In the genomic region with DNA sequence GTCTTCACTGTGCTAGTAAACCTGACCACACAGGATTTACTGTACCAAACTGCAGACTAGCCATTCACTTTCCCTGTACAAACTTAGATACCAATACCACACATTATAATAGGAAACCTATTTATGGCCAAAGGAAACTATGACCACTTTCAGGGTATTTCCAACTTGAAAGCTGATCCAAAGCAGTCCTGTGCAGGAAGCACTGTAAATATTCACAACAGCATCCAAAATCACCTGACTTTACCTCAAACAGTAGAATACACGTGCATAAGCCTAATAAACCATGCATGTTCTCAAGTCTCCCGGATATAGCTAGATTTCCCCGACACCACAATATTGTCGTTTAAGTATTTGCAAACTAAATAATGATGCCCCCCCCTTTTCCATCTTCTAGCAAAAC, we compare ENCODE assay signal across 9 mouse cellular contexts. TPM values are rescaled to one million over a fixed set of nuclear protein-coding genes. Genes with fewer than 3 reads are reported as not detected.
DNase-seq lines count a peak whose midpoint lies in the region; ATAC-seq and TF ChIP-seq lines count a peak whose summit lies in the region.
"Had no signal": no experiment of that assay in that cellular context is flagged by ENCODE, and none has a peak within 500 bp of the region (broad histone marks: within the 10 kb centered on the region; RNA-seq: fewer than 3 reads in every experiment).

No protein-coding gene starts in this region.

- peaks cover 38% of the 10 kb centered on the region for H3K36me3 ChIP-seq in heart, embryonic 10.5 days
- peaks cover 47% of the 10 kb centered on the region for H3K36me3 ChIP-seq in E14TG2a.4 (ENCODE audit: insufficient read depth, low read length)
- peaks cover 24% of the 10 kb centered on the region for H3K36me3 ChIP-seq in heart, embryonic 16.5 days (ENCODE audit: control insufficient read depth, insufficient read depth)
- peaks cover 21% of the 10 kb centered on the region; the same call in 1 of the 2 replicates for H3K36me3 ChIP-seq in macrophage (ENCODE audit: inconsistent target)

- H3K27ac ChIP-seq in heart, embryonic 10.5 days: peak overlapping the region; percentile 92
- H3K27ac ChIP-seq in heart, embryonic 16.5 days (ENCODE audit: low read length): peak overlapping the region; percentile 75
- H3K27ac ChIP-seq in macrophage: peak overlapping the region; percentile 68; the same call in 1 of the 2 replicates

- peak overlapping the region; percentile 89 for H3K4me3 ChIP-seq in heart, embryonic 10.5 days
- peak overlapping the region; percentile 97 for H3K4me3 ChIP-seq in E14TG2a.4 (replicated peaks; ENCODE audit: low read length)
- peak overlapping the region; percentile 94 for H3K4me3 ChIP-seq in heart, embryonic 16.5 days (ENCODE audit: low read length)
- peak overlapping the region; percentile 87 for H3K4me3 ChIP-seq in macrophage (ENCODE audit: inconsistent target)

- no peak for DNase-seq in heart, embryonic 10.5 days (ENCODE audit: low spot score)
- no peak for DNase-seq in heart, postnatal 36 days
- DNase-seq in thymus, adult 18-20 months: no peak
- DNase-seq in layer of hippocampus, adult 8-10 months (ENCODE audit: low spot score in 2 of 2): no peak
- DNase-seq in adrenal gland, postnatal 14 days: no peak
- DNase-seq: gastrocnemius, postnatal 14 days had no signal

- no peaks in the 10 kb centered on the region for H3K9me3 ChIP-seq in heart, embryonic 10.5 days
- H3K9me3 ChIP-seq in E14TG2a.4 (ENCODE audit: low read length): no peaks in the 10 kb centered on the region
- H3K9me3 ChIP-seq in heart, embryonic 16.5 days (replicated peaks; ENCODE audit: control insufficient read depth, low read length): no peaks in the 10 kb centered on the region

- H3K9ac ChIP-seq in heart, embryonic 16.5 days (ENCODE audit: low read length): peak overlapping the region; percentile 95

- H3K79me2 ChIP-seq in macrophage (ENCODE audit: inconsistent target): peaks cover 21% of the 10 kb centered on the region

- peak overlapping the region; percentile 84 for H3K4me2 ChIP-seq in heart, embryonic 16.5 days (ENCODE audit: low read depth, low read length)

- H3K4me1 ChIP-seq in heart, embryonic 10.5 days: peaks cover 9% of the 10 kb centered on the region; the same call in 1 of the 2 replicates
- peaks cover 30% of the 10 kb centered on the region for H3K4me1 ChIP-seq in E14TG2a.4 (replicated peaks; ENCODE audit: low read depth, low read length)
- peaks cover 20% of the 10 kb centered on the region for H3K4me1 ChIP-seq in heart, embryonic 16.5 days (ENCODE audit: control insufficient read depth, insufficient read depth, low read length)

- WGBS in heart, embryonic 10.5 days: 2% methylated on average over 4 of the region's 4 CpGs
- WGBS in heart, embryonic 16.5 days: 2% methylated on average over 4 of the region's 4 CpGs
- 0% methylated on average over 4 of the region's 4 CpGs for WGBS in macrophage (ENCODE audit: missing documents)

- TF ChIP-seq CTCF in E14TG2a.4 (conservative IDR thresholded peaks at IDR 0.05; ENCODE audit: low read length): no peak

- no peaks in the 10 kb centered on the region for H3K27me3 ChIP-seq in heart, embryonic 10.5 days (ENCODE audit: insufficient read depth, poor library complexity, severe bottlenecking)
- no peaks in the 10 kb centered on the region for H3K27me3 ChIP-seq in E14TG2a.4 (ENCODE audit: insufficient read depth, low read length)
- no peaks in the 10 kb centered on the region for H3K27me3 ChIP-seq in heart, embryonic 16.5 days (ENCODE audit: control insufficient read depth, insufficient read depth, low read length)

- ATAC-seq in heart, embryonic 16.5 days (replicated peaks; ENCODE audit: extremely low read depth, insufficient read depth, low FRiP score): no peak

- intact Hi-C loops in heart, postnatal 36 days (cut with DNase I): no loop called here

RNA-seq across cellular contexts. Expression of a gene that starts 1.0 kb away (rescaled TPM):
- 94.5 and 118 TPM in 2 replicates for polyA plus RNA-seq in heart, embryonic 10.5 days (2016; fragmentation: Nextera tagmentation; extraction: Ambion mirVana)
- total RNA-seq in heart, postnatal 36 days (2021): 100 to 1,000 TPM; 199 to 263 TPM
- polyA plus RNA-seq in heart, embryonic 16.5 days (2015; fragmentation: Nextera tagmentation; extraction: Ambion mirVana): 80.6 and 89.4 TPM in 2 replicates
- 100 to 1,000 TPM in 23 of 26 experiments, 10 to 100 TPM in 3; 75.3 to 366 (median 135) TPM for total RNA-seq in macrophage (2018; cell fraction: chromatin; rRNA removed)
- 1,000 to 10,000 TPM; 1,022 to 2,773 (median 1,792) TPM for total RNA-seq in macrophage (2018; cell fraction: cytosol; rRNA removed)
- total RNA-seq in macrophage (2018; cell fraction: nucleus; rRNA removed): 100 to 1,000 TPM; 214 to 596 (median 294) TPM
- polyA plus RNA-seq in macrophage (2018): 762 to 2,105 TPM (median 1,911 TPM) in 3 replicates
- 100 to 1,000 TPM; 110 to 313 (median 237) TPM for total RNA-seq in layer of hippocampus, adult 8-10 months (2022)
- total RNA-seq in adrenal gland, postnatal 14 days (2021): 463 and 535 TPM in 2 replicates

RNA-seq across cellular contexts. Expression of a gene that starts 10.7 kb away (rescaled TPM):
- polyA plus RNA-seq in heart, embryonic 10.5 days (2016; fragmentation: Nextera tagmentation; extraction: Ambion mirVana): 5.6 and 7.1 TPM in 2 replicates
- 1 to 10 TPM; 6.3 to 8.0 TPM for total RNA-seq in heart, postnatal 36 days (2021)
- 8.3 and 9.1 TPM in 2 replicates for polyA plus RNA-seq in heart, embryonic 16.5 days (2015; fragmentation: Nextera tagmentation; extraction: Ambion mirVana)
- 1 to 10 TPM in 14 of 26 experiments, under 1 TPM in 9, not detected in 3; 0.28 to 3.1 (median 1.2) TPM for total RNA-seq in macrophage (2018; cell fraction: chromatin; rRNA removed)
- 1 to 10 TPM in 10 of 26 experiments, under 1 TPM in 16; 0.15 to 1.7 (median 0.69) TPM for total RNA-seq in macrophage (2018; cell fraction: cytosol; rRNA removed)
- 1 to 10 TPM in 15 of 26 experiments, under 1 TPM in 9, not detected in 2; 0.17 to 6.0 (median 1.2) TPM for total RNA-seq in macrophage (2018; cell fraction: nucleus; rRNA removed)
- polyA plus RNA-seq in macrophage (2018): 1.3 to 1.5 TPM (median 1.4 TPM) in 3 replicates
- total RNA-seq in layer of hippocampus, adult 8-10 months (2022): 10 to 100 TPM; 25.1 to 32.1 (median 29.6) TPM
- 25.1 and 33.2 TPM in 2 replicates for total RNA-seq in adrenal gland, postnatal 14 days (2021)
